Mouse (Mus musculus) thymus, adult 2 months (tissue): Measurements from ENCODE around the gene Fam57a. TPM values are rescaled to one million over a fixed set of nuclear protein-coding genes. Genes with fewer than 3 reads are reported as not detected.

ENCODE experiments used
- DNase-seq: peaks from one replicate; pipeline ENCODE4 v3.0.0; 2021
- H3K27ac ChIP-seq: fragments of 200-500 bp; 2 replicates; pipeline ENCODE4 v1.5.1; 2012; ENCODE audit warnings: low read length, control low read depth; ENCODE audit not compliant: control insufficient read depth, insufficient read depth
- H3K27me3 ChIP-seq: fragments of 200-500 bp; 2 replicates; pipeline ENCODE4 v1.6.1; 2012; ENCODE audit warnings: mild to moderate bottlenecking, low read length, moderate library complexity, mixed read lengths; ENCODE audit not compliant: control insufficient read depth, insufficient read depth
- H3K36me3 ChIP-seq: fragments of 200-500 bp; 2 replicates; pipeline ENCODE4 v1.6.1; 2012; ENCODE audit warnings: mild to moderate bottlenecking, low read length, moderate library complexity; ENCODE audit not compliant: control insufficient read depth, insufficient read depth
- H3K4me1 ChIP-seq: fragments of 200-500 bp; replicated peaks from 2 replicates; pipeline ENCODE4 v1.6.1; 2012; ENCODE audit warnings: low read length; ENCODE audit not compliant: control insufficient read depth, insufficient read depth
- H3K4me3 ChIP-seq: fragments of 200-500 bp; 2 replicates; pipeline ENCODE4 v1.5.1; 2012; ENCODE audit warnings: mild to moderate bottlenecking, low read length, control low read depth, moderate library complexity; ENCODE audit not compliant: control insufficient read depth, insufficient read depth
- CTCF ChIP-seq: fragments of 200-500 bp; IDR thresholded peaks from 2 replicates; pipeline ENCODE4 v1.5.1; 2012; ENCODE audit warnings: mild to moderate bottlenecking, control low read depth, low read length, moderate library complexity, borderline replicate concordance; ENCODE audit not compliant: control insufficient read depth, poor library complexity, insufficient read depth; ENCODE audit errors: extremely low read depth
- POLR2A ChIP-seq: fragments of 200-500 bp; IDR thresholded peaks from 2 replicates; pipeline ENCODE4 v1.6.1; 2012; ENCODE audit warnings: mild to moderate bottlenecking, low read length, control low read depth, moderate library complexity; ENCODE audit not compliant: control insufficient read depth, poor library complexity, insufficient read depth; ENCODE audit errors: extremely low read depth
- WGBS: fragments of 180-500 bp; shearing (Covaris S2); methylation state at CpG from one replicate; pipeline ENCODE4 v1.1.7; 2018; 5-methylcytosine and 5-hydroxymethylcytosine counted together
- polyA plus RNA-seq: library from polyadenylated mRNA; depleted of rRNA; stranded (reverse); fragments of >200 nt; gene quantifications from 2 replicates; pipeline ENCODE4 v1.2.3, GENCODE M21; 2012; rRNA removed

Fam57a gene
- 17.4 and 19.4 TPM in 2 replicates for polyA plus RNA-seq

DNA sequence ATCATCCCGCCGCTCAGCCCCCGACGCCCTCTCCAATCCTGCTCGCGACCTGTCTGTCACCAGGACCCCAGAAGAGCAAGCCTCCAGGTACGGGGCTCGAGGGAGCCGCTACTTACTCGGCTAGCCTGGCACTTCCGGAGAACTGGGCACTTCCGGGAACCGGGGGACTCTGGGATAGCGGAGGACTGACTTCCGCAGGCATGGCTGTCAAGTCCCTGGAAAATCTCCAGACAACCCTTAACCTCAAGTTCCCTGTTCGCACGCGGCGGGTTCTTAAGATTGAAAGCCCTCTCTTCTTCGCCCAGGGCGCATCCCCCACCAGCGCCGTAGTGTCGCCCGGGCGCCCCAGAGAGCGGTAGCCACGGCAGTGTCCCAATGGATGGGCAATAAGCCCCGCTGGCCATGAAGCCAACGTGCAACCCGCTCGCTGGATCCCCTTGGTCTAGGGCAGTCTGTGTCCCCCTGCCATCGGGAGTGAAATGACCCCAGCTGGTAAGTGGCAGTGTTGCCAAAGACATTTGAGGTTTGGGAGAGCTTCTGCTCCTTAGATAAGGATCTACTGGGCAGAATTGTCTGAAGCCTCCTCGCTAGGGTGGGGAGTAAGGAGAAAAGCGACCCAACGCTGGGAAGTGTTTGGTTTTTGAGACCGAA is at the start of gene Fam57a, which contains the start of gene Vps53:
Gene Fam57a (plus strand): TSS at position 177 of the 651 bp plus-strand sequence.
Gene Vps53 (minus strand): TSS at position 153 of the 651 bp plus-strand sequence.
- DNase-seq: peak; percentile 87
- Histone ChIP-seq H3K27me3 (no peaks in the 10 kb centered on the region), H3K36me3 (peaks cover 3% of the 10 kb centered on the region; the same call in 1 of the 2 replicates), H3K4me1 (peaks cover 9% of the 10 kb centered on the region), H3K4me3 (peak within 1 kb of the TSS; percentile 97), H3K27ac (peak within 1 kb of the TSS; percentile 41)
- no peak for TF ChIP-seq CTCF
- 0 out of 2 replicates have a peak, but pooled peaks have one; percentile 42 for TF ChIP-seq POLR2A
- WGBS: under 1% methylated on average over 37 of the region's 37 CpGs

- no peak overlapping the region for H3K27ac ChIP-seq
- WGBS: 30% methylated on average over 5 of the region's 5 CpGs
- no peaks in the 10 kb centered on the region for H3K4me1 ChIP-seq
- no peaks in the 10 kb centered on the region for H3K27me3 ChIP-seq
- TF ChIP-seq POLR2A (no peak), CTCF (no peak)
- DNase-seq: no peak
- peaks cover 11% of the 10 kb centered on the region for H3K36me3 ChIP-seq
- H3K4me3 ChIP-seq: no peak overlapping the region
These were observed 48.6 kb upstream of the Fam57a start for GRCm38 (mm10) chr11:76130859-76131258.

GRCm38 (mm10) chr11:76135641-76136437 is 43.6 kb upstream of the Fam57a start:
- Histone ChIP-seq H3K27me3 (no peaks in the 10 kb centered on the region), H3K4me1 (no peaks in the 10 kb centered on the region), H3K36me3 (peaks cover 19% of the 10 kb centered on the region), H3K27ac (no peak overlapping the region), H3K4me3 (no peak overlapping the region)
- no peak for DNase-seq
- WGBS: 87% methylated on average over 7 of the region's 7 CpGs
- TF ChIP-seq CTCF (no peak), POLR2A (no peak)

DNA sequence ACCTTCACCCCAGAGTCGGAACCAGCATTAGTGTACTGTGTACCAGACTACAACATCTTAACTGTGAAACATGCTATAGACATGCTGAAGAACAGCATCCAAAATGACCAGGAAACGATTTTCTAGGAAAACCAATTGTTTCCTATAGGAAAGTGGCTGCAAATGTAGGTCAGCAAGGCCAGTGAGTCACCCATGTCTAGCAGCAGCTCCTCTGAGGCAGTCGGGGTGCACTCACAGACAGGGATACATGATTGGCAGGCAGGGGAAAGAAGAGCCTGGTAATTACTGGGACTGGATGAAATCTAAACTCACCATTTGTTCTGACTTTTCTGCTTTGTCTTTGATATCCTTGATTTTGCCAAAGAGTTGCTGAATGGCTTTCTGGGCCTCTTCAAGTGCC is 41.5 kb upstream of the Fam57a start:
- Histone ChIP-seq H3K4me3 (no peak overlapping the region), H3K4me1 (no peaks in the 10 kb centered on the region), H3K27ac (no peak overlapping the region), H3K36me3 (peaks cover 19% of the 10 kb centered on the region), H3K27me3 (no peaks in the 10 kb centered on the region)
- WGBS: 91% methylated on average over 3 of the region's 3 CpGs
- TF ChIP-seq POLR2A: no peak
- no peak for TF ChIP-seq CTCF
- no peak for DNase-seq

GRCm38 (mm10) chr11:76144386-76144785 is 35.1 kb upstream of the Fam57a start:
- no peaks in the 10 kb centered on the region for H3K4me1 ChIP-seq
- WGBS: 97% methylated on average over 8 of the region's 8 CpGs
- DNase-seq: no peak

GRCm38 (mm10) chr11:76145169-76145568 is 34.3 kb upstream of the Fam57a start:
- H3K27ac ChIP-seq: no peak overlapping the region
- no peak for DNase-seq
- H3K4me1 ChIP-seq: no peaks in the 10 kb centered on the region
- H3K4me3 ChIP-seq: no peak overlapping the region
- H3K36me3 ChIP-seq: no peaks in the 10 kb centered on the region
- TF ChIP-seq POLR2A (no peak), CTCF (no peak)
- 100% methylated on average over 1 of the region's 1 CpGs for WGBS
- H3K27me3 ChIP-seq: no peaks in the 10 kb centered on the region

More at GRCm38 (mm10) chr11:76144386-76144785, 35.1 kb upstream of the Fam57a start:
- Histone ChIP-seq H3K27ac (no peak overlapping the region), H3K27me3 (no peaks in the 10 kb centered on the region), H3K36me3 (no peaks in the 10 kb centered on the region), H3K4me3 (no peak overlapping the region)
- TF ChIP-seq POLR2A (no peak), CTCF (no peak)
